Mouse (Mus musculus) MEL-GATA-1-ER (cell line): Measurements from ENCODE around the gene Usp28.
"Not testable (repeated sequence)": the region's sequence is repeated elsewhere in the genome, so short reads cannot be mapped to it uniquely, and the experiment has no call there.

Experiments
- DNase-seq: peaks from one replicate; pipeline ENCODE4 v3.0.0-alpha.2; 2012; ENCODE audit warnings: low read depth; ENCODE audit errors: extremely low read depth

The Usp28 gene

DNA sequence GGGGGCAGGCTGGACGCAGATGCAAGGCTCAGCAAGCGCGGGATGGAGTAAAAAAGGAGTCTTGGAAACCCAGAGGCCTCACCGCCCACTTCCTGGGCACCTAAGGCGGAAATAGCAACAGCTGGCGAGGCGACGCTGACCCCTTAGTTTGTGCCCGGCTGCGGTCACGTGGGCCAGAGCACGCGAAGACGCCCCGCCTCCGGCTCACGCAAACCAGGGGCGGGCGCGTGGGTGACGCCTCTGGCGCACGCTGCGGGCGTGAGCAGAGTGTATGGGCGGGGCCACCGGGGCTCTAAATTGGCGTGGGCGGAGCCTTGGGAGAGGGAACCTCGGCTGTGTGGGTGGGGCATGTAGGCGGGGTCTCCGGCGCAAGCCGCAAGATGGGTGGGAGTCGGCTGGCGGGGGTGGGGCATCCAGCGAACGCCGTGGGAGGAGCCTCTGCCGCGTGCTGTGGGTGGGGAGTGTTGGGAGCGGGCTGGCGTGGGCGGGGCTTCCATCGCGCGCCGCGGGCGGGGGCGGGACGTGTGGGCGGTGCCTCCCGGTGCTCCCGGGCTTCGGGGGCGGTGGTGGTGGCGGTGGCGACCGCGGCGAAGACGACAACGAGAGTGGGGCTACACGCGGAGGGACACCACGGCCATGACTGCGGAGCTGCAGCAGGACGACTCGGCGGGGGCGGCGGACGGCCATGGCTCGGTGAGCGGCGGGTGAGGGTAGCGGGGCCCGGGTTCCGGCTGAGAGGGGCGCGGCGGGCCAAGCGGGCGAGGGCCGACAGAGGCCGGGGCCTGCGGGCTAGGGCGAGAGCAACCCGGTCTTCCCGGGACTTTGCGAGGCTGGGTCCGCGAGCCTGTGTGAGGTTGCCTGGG is at the start of gene Usp28:
Gene Usp28 (plus strand): TSS at position 531 of the 863 bp plus-strand sequence.
- peak; percentile 69 for DNase-seq

DNA sequence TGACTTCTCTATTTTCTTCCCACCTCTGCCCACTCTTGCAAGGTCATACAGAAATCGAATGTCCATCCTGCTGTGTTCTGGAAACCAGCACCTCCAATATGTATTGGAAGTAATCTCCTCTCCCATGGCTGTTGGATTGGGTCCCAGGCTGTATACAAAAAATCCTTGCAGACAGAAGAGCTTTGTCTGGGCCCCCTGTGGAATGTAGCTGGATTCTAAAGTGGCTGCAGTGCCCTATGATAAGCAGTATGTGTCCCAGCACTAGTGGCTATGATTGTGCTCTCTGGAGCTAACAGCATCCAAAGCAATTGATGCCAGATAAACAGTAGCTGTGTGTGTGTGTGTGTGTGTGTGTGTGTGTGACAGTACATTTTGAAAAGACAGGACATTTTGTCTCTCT is 42.8 kb upstream of the Usp28 start:
- DNase-seq = no peak

DNA sequence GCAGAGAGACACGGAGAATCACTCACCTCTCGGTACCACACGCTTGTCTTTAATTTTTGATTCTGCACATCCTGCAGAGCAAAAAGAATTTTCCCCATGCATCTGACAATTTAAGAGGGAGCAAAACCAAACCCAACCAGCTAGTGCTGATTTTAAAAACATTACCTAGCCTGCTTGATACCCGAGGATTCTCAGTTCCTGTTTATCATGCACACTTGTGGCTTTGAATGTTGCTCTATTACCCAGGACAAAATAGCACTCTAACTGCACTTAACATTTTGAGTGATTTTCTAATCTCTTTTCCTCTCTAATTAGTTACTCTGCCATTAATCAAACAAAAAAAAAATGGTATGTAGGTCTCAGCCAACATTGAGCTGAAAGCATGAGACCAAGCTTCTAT is 37.6 kb upstream of the Usp28 start:
- no peak for DNase-seq

DNA sequence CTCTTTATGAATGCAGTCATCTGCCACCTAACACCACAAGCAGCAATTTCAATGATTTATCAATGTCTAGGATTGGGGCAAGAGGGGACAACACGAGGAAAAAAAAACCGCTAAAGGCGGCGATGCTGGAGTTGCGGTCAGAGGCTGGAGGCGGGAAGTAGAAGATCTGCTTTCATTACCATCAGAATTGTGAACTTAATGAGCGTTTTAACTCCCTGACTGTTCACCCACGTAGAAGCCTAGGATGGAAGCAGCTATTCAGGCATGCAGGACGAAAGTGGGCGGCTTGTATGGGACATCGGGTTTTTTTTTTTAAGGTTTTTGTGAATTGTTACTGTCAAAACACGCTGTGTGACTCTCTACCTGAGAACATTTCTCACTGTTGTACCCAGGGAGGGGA is 23.9 kb upstream of the Usp28 start:
- no peak for DNase-seq

DNA sequence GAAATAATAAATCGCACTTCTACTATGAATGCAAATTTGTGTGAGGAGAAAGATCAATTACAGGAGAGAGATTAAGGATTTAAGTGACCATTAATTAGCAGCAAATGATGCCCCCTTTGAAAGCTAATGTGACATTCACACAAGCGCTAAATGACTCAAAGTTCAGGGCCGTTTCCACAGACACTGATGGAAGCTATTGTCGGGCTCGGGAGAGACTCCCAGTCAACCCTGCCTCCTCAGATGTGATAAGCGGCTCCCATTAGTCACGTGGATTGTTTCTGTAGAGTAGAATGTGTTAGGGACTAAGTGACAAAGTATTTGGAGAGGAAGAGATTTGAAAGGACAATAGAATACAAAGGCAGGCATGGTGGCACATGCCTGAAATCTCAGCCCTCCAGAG is 23.0 kb upstream of the Usp28 start:
- DNase-seq = no peak

- no peak for DNase-seq
These were observed 20.6 kb upstream of the Usp28 start, which contains the start of gene Htr3b for GRCm38 (mm10) chr9:48964587-48965040. TSS of gene Htr3b (minus strand) at chr9:48964990.

DNA sequence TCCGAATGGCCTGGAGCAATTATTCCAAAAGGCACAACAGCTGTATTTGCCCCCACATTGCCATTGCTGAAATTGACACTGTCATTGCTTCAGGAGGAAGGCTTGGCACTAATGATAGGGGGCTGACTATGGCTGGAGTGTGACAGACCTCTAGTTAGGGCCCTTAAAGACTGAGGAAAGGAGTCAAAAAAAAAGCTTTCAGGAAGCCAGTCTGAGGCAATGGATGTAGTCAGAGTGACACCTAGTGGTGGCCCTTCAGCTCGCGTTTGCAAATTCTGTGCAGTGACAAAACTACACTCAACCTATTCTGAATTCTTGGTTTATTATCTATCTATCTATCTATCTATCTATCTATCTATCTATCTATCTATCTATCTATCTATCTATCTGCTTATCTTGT is 12.7 kb upstream of the Usp28 start:
- no peak for DNase-seq

DNA sequence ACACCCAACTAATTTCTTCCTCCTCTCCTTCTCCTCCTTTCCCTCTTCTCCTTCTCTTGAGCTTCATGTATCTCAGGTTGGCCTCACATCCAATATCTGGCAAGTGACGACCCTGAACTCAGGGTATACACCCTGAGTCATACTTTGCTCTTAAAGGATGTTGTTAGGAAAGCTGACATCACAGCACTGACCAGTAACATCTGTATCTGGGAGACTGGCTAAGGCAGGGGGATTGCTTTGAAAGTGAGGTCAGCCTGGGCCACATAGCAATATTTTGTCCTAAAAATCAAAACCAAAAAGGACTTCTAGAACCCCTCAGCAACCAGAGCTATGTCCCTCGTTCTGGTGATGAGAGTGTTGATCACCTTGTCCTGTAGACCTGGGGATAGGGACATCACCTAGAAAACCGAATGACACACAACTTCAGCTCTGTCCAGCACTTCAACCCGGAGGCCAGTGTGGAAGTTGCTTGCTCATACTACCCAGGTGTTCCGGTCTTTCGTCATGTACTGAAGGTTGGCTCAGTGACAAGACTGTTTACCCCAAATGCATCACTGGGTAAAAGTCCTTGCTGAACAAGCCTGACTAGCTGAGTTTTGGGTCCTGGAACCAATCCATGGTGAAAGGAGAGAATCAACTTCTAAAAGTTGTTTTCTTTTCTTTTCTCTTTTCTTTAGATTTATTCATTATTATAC is 8.4 kb upstream of the Usp28 start:
- no peak for DNase-seq

DNA sequence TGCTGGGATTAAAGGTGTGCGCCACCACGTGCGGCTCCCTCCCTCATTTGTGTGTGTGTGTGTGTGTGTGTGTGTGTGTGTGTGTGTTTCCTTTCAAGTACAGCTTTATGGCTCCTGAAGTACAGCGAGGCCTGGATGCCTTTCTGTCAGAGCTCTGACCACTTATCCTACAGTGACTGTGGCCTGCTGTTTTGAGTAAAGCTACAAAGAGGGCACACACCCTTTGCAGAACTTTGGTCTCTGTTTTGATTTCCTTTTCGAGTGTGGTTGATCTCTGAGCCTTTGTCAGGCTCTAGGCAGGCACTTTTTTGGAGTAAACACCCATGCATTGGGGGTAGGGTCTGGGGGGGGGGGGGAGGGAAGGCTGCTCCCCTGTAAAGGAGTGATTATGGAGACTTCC is 4.8 kb upstream of the Usp28 start:
- no peak for DNase-seq

- DNase-seq = no peak
These were observed 4.4 kb upstream of the Usp28 start for GRCm38 (mm10) chr9:48980781-48981180.

DNA sequence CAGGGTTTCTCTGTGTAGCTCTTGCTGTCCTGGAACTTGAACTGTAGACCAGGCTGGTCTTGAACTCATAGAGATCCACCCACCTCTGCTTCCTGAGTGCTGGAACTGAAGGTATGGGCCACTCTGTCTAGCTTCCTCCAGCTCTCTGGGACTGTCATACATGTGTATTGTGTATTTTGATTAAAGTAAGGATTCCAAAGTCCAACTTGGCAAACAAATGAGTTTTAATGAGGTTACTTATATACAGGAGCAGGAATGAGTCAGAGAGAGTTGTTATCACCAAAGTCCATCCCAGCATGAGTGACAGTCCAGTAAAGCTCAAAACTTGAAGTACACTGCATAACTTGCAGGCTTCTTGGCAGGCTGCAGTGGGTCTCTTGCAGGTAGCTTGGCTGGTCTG is 3.3 kb upstream of the Usp28 start:
- DNase-seq = no peak

DNA sequence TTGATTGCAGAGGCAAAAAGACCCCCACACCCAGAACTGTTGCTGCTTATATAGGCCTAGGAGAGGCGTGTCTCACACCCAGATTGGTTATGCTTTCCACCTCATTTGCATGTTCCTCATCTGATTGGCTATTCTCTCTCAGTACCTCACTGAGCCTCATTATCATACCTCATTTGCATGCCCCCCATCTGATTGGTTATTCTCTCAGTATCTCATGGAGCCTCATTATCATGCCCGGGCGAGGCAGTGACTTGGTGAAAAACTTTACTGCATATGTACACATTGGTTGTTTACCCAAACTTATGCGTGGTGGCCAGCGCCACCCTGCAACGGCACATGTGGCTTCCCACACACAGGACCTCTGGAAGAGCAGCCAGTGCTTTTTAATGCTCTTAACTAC is 1.4 kb upstream of the Usp28 start:
- DNase-seq = not testable (repeated sequence)

DNA sequence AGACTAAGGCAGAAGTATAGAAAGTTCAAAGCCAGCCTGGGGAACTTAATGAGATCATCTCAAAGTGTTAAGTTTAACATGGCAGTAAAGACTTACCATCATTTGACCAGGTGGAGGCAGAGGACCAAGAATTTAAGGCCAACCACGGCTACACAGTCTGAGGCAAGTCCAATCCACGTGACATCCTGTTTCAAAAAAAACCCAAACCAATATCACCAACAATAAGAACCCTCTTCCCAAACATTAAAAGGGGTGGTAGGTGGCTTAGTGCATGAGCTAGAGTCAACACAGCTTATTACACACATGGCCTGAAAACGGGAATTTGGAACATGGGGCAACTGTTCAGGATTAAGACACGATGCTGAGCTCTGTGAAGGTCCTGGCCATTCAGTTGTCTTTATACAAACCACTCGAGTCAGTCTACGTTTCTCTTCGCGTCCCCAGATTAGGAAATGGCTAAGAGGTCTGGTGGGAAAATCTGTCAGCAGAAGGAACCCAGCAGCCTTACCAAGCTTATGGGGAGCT is 793 bp upstream of the Usp28 start:
- no peak for DNase-seq

- no peak for DNase-seq
These were observed 523 bp downstream of the Usp28 start for GRCm38 (mm10) chr9:48985708-48986088.

DNA sequence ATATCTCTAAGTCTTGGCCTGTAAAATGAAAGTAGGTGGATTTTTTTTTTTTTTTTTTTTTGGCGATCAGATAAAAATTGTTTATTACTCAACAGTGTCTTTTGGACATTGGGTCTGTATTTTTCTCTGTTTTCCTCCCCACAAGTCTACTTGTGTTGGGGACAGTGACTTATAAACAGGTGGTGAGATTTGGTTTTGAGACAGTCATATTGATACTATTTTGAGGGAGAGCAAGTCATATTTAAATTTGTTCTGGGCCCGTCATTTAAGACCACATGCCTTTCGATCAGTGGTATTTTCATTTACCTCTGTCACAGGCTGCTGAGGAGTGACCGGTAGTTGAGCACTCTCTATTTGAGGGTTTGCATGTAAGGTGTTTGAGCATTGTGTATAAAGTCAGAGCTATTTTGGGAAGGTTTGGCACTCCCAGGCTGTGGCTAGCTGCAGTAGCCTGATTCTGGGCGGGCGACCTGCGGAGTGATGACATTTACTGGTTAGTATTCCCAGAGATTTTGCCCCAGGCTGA is 1.5 kb downstream of the Usp28 start:
- no peak for DNase-seq

DNA sequence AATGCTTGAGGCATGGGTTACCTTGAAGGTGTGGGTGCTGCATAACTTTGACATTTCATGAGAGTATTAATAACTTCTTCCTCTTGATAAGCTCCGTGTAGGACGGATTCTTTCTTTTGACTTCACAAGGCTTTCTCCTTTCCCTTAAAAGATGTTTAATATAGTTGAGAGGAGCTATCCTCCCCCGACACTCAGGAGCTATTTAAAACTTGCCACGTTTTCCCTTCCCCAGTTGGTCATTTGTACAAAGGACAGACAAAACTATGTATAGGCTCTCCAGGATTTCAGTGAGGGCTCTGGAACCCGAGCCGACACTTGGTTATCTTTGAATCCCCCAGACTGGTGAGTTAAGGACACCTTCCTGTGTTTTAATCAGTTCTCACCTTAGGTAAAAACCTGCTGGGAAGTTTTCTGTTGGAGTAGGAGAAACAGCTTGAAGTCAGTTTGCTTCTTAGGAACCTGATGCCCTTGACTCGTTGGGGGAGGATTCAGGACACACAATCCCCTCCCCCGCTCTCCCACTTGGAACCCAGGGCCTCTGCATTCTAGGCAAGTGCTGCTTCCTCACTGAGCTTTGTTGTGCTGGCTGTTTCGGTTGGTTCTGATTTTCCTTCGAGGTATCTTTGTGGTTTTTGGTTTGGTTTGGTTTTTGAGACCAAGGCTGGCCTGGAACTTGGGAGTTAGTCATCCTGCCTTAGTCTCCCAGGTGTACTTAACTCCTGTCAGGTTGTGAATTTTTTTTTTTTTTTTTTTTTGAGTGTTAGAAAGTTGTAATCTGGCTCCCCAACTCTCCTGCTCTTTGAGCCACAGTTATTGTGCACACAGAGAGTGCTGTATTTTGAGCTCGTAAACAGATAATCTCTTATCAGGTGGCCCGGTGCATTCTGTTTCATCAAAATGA is 2.3 kb downstream of the Usp28 start:
- DNase-seq = no peak

DNA sequence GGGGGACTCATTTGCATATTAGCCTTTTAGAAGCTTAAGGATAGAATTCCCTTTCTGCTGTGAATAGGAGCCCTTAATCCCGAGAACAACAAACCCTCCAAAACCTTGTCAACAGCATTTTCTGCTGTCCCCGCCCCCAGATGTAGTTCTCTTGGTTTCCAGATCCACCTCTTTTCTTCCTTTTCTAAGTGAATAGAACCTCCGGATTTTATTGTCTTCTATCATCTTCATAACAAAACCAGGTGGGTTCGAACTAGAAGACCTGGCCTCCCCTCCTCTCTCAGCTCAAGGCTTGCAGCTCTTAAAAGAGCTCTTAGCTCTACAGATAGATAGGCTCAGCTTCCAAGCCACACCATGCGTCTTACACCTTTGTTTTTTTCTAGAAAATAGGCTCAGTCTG is 6.5 kb downstream of the Usp28 start:
- DNase-seq = no peak

DNA sequence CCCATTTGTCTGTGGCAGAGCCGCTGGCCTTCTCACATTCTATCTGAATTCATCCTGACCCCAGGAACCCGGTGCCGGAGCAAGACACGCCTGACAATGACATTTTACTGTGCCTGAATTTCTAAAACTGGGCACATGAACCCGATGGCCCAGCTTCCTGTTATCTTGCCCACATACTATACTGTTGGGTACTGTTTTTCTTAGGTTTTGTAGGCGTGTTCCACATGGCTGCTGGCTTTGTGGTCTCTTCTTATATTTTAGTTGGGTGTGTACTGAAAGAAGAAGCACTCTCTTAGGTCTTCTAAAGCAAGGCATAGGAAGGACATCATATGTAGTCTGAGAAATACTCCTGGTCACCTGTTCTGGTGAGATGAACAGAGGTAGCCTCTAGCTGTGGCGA is 9.6 kb downstream of the Usp28 start:
- no peak for DNase-seq

DNA sequence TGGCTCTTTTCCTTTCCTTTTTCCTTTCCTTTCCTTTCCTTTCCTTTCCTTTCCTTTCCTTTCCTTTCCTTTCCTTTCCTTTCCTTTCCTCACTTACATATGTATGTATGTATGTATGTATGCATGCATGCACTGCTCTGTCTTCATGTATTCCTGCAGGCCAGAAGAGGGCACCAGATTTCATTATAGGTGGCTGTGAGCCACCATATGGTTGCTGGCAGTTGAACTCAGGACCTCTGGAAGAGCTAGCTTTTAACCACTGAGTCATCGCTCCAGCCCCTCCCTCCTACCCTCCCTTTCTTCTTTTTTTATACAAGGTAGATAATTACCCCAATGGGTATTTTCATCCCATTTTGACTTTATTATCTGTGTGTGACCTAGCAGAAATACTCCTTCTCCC is 10.6 kb downstream of the Usp28 start:
- DNase-seq = no peak

- no peak for DNase-seq
These were observed 14.1 kb downstream of the Usp28 start for GRCm38 (mm10) chr9:48999256-48999655.

GRCm38 (mm10) chr9:49015824-49016223 is 30.6 kb downstream of the Usp28 start:
- no peak for DNase-seq
